18 mouse cellular contexts compared by ENCODE assay signal in genomic region chr9:48211912-48212311, GRCm38 (mm10). TPM values are rescaled to one million over a fixed set of nuclear protein-coding genes. Genes with fewer than 3 reads are reported as not detected.
A peak's percentile ranks its signal among the peaks of the same experiment; 100 is the strongest.
DNase-seq lines count a peak whose midpoint lies in the region; TF ChIP-seq lines count a peak whose summit lies in the region.
"Had no signal": no experiment of that assay in that cellular context is flagged by ENCODE, and none has a peak within 500 bp of the region (broad histone marks: within the 10 kb centered on the region; RNA-seq: fewer than 3 reads in every experiment).

No protein-coding gene starts in this region.

- no peak overlapping the region for H3K9ac ChIP-seq in CH12.LX (ENCODE audit: insufficient read depth, low read depth)
- H3K9ac ChIP-seq in ES-E14 (ENCODE audit: insufficient read depth, low read depth, low read length, poor library complexity, severe bottlenecking), result no peak overlapping the region

- no peak for DNase-seq in CH12.LX (ENCODE audit: extremely low read depth)
- no peak for DNase-seq in ES-E14 (ENCODE audit: low read depth, low spot score)
- no peak for DNase-seq in retina, embryonic 14.5 days (ENCODE audit: low spot score)
- DNase-seq in limb, embryonic 10.5 days (ENCODE audit: low spot score), result no peak
- DNase-seq: adrenal gland, adult 2 months; adrenal gland, adult 8-10 months; adrenal gland, postnatal 10 days; adrenal gland, postnatal 14 days; adrenal gland, postnatal 25 days; adrenal gland, postnatal 36 days; B cell, adult 2 months; cerebellum, adult 11 months; cerebellum, adult 11-12 months; cerebellum, adult 18-20 months; cerebellum, adult 2 months; cerebellum, adult 8-10 months had no signal

- H3K27ac ChIP-seq in CH12.LX (ENCODE audit: insufficient read depth, low read depth), result no peak overlapping the region
- H3K27ac ChIP-seq in ES-E14 (ENCODE audit: insufficient read depth, low read depth, low read length, poor library complexity, severe bottlenecking), result no peak overlapping the region
- H3K27ac ChIP-seq in limb, embryonic 10.5 days, result no peak overlapping the region

- H3K36me3 ChIP-seq in CH12.LX (replicated peaks in 1 of 2; ENCODE audit: control insufficient read depth in 1 of 2, insufficient read depth in 1 of 2, low read length in 1 of 2) (peaks cover 0 to 2% of the 10 kb centered on the region in 2 experiments), ES-E14 (ENCODE audit: control insufficient read depth, insufficient read depth, low read length, poor library complexity, severe bottlenecking) (no peaks in the 10 kb centered on the region)
- H3K36me3 ChIP-seq in limb, embryonic 10.5 days, result no peaks in the 10 kb centered on the region
- H3K36me3 ChIP-seq: G1E had no signal

- no peaks in the 10 kb centered on the region for H3K4me1 ChIP-seq in CH12.LX (ENCODE audit: control insufficient read depth in 1 of 2, insufficient read depth in 2 of 2)
- H3K4me1 ChIP-seq in ES-E14 (ENCODE audit: control insufficient read depth in 2 of 2, insufficient read depth in 2 of 2, low read length in 2 of 2, poor library complexity in 1 of 2), result no peaks in the 10 kb centered on the region
- no peaks in the 10 kb centered on the region for H3K4me1 ChIP-seq in limb, embryonic 10.5 days

- TF ChIP-seq POLR2A in CH12.LX (IDR thresholded peaks at IDR 0.05; ENCODE audit: low read depth, low read length), result no peak

- no peak overlapping the region for H3K4me3 ChIP-seq in CH12.LX (replicated peaks in 1 of 3; ENCODE audit: low read depth in 2 of 3, low read length in 2 of 3, poor library complexity in 1 of 3)
- no peak overlapping the region for H3K4me3 ChIP-seq in ES-E14 (ENCODE audit: insufficient read depth in 1 of 2, low read depth in 1 of 2, low read length in 2 of 2, poor library complexity in 1 of 2, severe bottlenecking in 1 of 2)
- H3K4me3 ChIP-seq in limb, embryonic 10.5 days, result no peak overlapping the region

- TF ChIP-seq CTCF in CH12.LX (conservative IDR thresholded peaks at IDR 0.05 in 1 of 2, IDR thresholded peaks at IDR 0.05 in 1 of 2; ENCODE audit: low read depth in 2 of 2, low read length in 2 of 2), result no peak

- H3K79me2 ChIP-seq in CH12.LX (replicated peaks; ENCODE audit: control insufficient read depth, extremely low read depth, insufficient read depth, poor library complexity, severe bottlenecking), result no peaks in the 10 kb centered on the region

- dilution Hi-C loops in CH12.LX (cut with MboI; ENCODE audit: extremely low pct_ligation_motif_present, extremely low pct_unique_long_range_greater_than_20kb, low sequenced_read_pairs), result no loop called here

- in situ Hi-C loops in CH12.LX (cut with MboI; ENCODE audit: low pct_ligation_motif_present, low pct_unique_long_range_greater_than_20kb, low sequenced_read_pairs), result no loop called here
- in situ Hi-C loops in ES-E14 (cut with MboI; ENCODE audit: low sequenced_read_pairs in 2 of 2, unreplicated experiment in 2 of 2), result no loop called here

- H3K27me3 ChIP-seq in CH12.LX (replicated peaks), result no peaks in the 10 kb centered on the region
- H3K27me3 ChIP-seq in limb, embryonic 10.5 days (ENCODE audit: low read depth, poor library complexity, severe bottlenecking), result no peaks in the 10 kb centered on the region
- H3K27me3 ChIP-seq: Patski had no signal

- no peak for TF ChIP-seq EP300 in CH12.LX (IDR thresholded peaks at IDR 0.05; ENCODE audit: low read length)

- no peak overlapping the region for H3K4me2 ChIP-seq in CH12.LX (ENCODE audit: insufficient read depth, low read depth, poor library complexity, severe bottlenecking)

- H3K9me3 ChIP-seq in CH12.LX (replicated peaks; ENCODE audit: low read length) (no peaks in the 10 kb centered on the region), ES-E14 (ENCODE audit: control insufficient read depth, insufficient read depth, low read depth, low read length) (no peaks in the 10 kb centered on the region)
- no peaks in the 10 kb centered on the region for H3K9me3 ChIP-seq in limb, embryonic 10.5 days (replicated peaks)
- H3K9me3 ChIP-seq: G1E had no signal

- WGBS in limb, embryonic 10.5 days, result 90% methylated on average over 5 of the region's 5 CpGs

- no peak for TF ChIP-seq RAD21 in CH12.LX (IDR thresholded peaks at IDR 0.05; ENCODE audit: low read depth, low read length)

TF ChIP-seq in CH12.LX, 34 proteins besides CTCF, POLR2A, EP300 and RAD21:
- TF ChIP-seq MAFK (IDR thresholded peaks at IDR 0.05; ENCODE audit: insufficient replicate concordance, low read length) (peak; percentile 79), NELFE (IDR thresholded peaks at IDR 0.05; ENCODE audit: low read depth, low read length) (no peak), GABPA (IDR thresholded peaks at IDR 0.05; ENCODE audit: insufficient replicate concordance, low read depth, low read length) (no peak)
TF ChIP-seq in CH12.LX: peak in this region for 1.

TF ChIP-seq in ES-E14, 5 proteins besides CTCF, POLR2A, EP300 and RAD21:
- TF ChIP-seq MAFK (IDR thresholded peaks at IDR 0.05; ENCODE audit: insufficient read depth, low read depth, low read length) (peak; percentile 83), ZNF384 (IDR thresholded peaks at IDR 0.05; ENCODE audit: low read depth, low read length) (no peak)

RNA-seq across cellular contexts. Expression of gene Nxpe4, which starts 50.1 kb away (rescaled TPM):
- total RNA-seq in CH12.LX (2012; rRNA removed), result 1.6 and 2.0 TPM in 2 replicates
- 4.8 and 4.9 TPM in 2 replicates for total RNA-seq in CH12.LX (2014; rRNA removed)
- 7.3 and 9.6 TPM in 2 replicates for polyA plus RNA-seq in CH12.LX (2012; ENCODE audit: insufficient read length, low read depth)
- 0.69 and 0.94 TPM in 2 replicates for total RNA-seq in ES-E14 (2012; rRNA removed)
- 4.8 and 5.6 TPM in 2 replicates for polyA plus RNA-seq in limb, embryonic 10.5 days (2016; fragmentation: Nextera tagmentation; extraction: Ambion mirVana)
